Mouse (Mus musculus): ENCODE data around the gene Foxn1. TPM values are rescaled to one million over a fixed set of nuclear protein-coding genes. Genes with fewer than 3 reads are reported as not detected.

Foxn1 gene
- polyA plus RNA-seq, 1 experiment: not detected

DNA sequence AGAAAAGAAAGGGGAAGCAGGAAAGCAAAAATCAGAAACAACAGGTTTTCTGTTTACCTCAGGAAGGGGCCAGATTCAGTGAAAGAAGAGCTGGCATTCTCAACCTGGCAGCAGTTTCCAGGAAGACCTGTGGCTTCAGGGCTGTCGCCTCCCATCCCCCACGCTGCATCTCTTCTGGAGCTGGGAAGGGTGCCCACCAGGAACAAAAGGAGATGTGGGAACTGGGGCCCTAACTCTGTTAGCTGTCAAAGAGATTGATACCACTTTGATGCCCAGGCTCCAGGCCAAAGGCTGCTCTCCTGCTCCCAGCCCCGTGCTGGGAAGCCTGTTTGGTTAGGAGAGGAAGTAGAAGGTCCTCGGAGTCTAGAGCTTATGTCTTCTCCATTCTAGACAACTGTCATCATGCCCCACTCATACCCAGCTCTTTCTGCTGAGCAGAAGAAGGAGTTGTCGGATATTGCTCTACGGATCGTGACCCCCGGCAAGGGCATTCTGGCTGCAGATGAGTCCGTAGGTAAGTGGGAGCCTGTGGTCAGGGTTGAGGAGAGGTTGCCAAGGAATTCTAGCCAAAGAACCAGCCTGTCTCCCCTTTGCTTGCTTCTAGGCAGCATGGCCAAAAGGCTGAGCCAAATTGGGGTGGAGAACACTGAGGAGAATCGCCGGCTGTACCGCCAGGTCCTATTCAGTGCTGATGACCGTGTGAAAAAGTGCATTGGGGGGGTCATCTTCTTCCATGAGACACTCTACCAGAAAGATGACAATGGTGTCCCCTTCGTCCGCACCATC is 62.2 kb downstream of the Foxn1 start:
- Histone ChIP-seq H3K4me1 (ENCODE audit: control insufficient read depth, insufficient read depth, low read length) (peaks cover 4% of the 10 kb centered on the region; the same call in 1 of the 2 replicates), H3K27ac (ENCODE audit: control insufficient read depth, insufficient read depth, low read depth, low read length, poor library complexity) (no peak overlapping the region)
- WGBS: 82% methylated on average over 15 of the region's 15 CpGs

DNA sequence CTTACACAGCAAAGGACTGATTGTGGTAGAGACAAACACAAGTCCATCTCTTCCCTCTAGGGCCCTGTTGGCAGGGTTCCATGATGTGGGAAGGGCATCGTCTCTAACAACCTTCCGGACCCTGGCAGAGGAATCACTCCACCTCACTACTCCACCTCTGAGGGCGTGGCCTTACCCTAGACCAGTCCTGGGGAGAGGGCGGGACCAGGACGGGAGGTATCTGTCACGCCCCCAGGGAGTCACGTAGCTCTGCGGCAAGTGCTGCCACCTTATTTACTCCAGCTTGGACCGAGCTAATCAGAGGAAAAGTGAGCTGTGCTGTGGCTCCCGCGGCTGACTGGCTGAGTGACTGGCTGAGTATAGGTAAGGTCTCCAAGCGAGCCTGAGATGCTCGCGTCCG is 63.5 kb downstream of the Foxn1 start, which contains the start of gene Aldoc:
Aldoc (plus strand) TSS at position 109 of the 400 bp plus-strand sequence.
- 6% methylated on average over 15 of the region's 15 CpGs for WGBS
- peak within 1 kb of the TSS; percentile 15 for H3K4me3 ChIP-seq (replicated peaks; ENCODE audit: control insufficient read depth, low read depth, low read length)

More for the DNA sequence above, 62.2 kb downstream of the Foxn1 start:
- no peak overlapping the region for H3K4me3 ChIP-seq (replicated peaks; ENCODE audit: control insufficient read depth, low read depth, low read length)
- no peak for TF ChIP-seq CTCF (IDR thresholded peaks at IDR 0.05; ENCODE audit: control insufficient read depth, insufficient read depth, low read length)
- TF ChIP-seq POLR2A (IDR thresholded peaks at IDR 0.05; ENCODE audit: borderline replicate concordance, control insufficient read depth, low read depth, low read length): no peak

DNA sequence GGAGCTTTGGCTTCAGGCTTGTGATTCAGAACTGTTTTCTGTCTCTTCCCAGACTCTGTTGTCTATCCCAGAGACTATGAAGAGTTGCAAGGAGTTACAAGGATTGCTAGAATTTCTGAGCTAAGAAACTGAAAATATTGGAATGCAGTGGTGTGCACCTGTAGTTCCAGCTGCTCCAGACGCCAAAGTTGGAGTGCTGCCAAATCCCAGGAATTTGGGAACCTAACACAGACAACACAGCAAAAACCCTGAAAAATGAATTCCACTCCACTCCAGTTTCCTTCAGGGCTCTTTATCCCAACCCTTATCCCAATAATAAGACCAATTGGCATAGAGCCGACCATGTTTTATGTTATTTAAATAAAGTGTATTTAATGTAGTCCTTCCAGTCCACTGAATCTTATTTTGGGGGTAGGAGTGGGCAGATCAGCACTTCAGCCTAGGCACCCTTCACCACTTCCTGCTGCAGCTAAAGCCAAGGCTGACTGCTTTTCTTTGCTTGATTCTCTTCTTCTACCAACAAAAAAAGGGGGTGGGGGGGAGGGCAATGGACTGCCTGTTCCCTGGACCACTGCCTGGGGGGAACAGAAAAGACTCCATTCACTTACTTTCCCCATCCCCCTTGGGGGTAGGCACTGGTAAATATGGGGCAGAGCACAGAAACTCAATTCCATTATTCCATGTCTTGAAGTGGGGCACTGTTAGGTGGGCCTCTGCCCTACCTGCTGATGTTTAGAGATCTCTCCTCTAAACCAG is 64.1 kb downstream of the Foxn1 start:
- Histone ChIP-seq H3K4me3 (replicated peaks; ENCODE audit: control insufficient read depth, low read depth, low read length) (no peak overlapping the region), H3K27ac (ENCODE audit: control insufficient read depth, insufficient read depth, low read depth, low read length, poor library complexity) (no peak overlapping the region), H3K4me1 (ENCODE audit: control insufficient read depth, insufficient read depth, low read length) (peaks cover 4% of the 10 kb centered on the region; the same call in 1 of the 2 replicates)
- no peak for TF ChIP-seq CTCF (IDR thresholded peaks at IDR 0.05; ENCODE audit: control insufficient read depth, insufficient read depth, low read length)
- TF ChIP-seq POLR2A (IDR thresholded peaks at IDR 0.05; ENCODE audit: borderline replicate concordance, control insufficient read depth, low read depth, low read length): no peak
- 76% methylated on average over 2 of the region's 2 CpGs for WGBS

More for the DNA sequence above, 63.5 kb downstream of the Foxn1 start, which contains the start of gene Aldoc:
- Histone ChIP-seq H3K27ac (ENCODE audit: control insufficient read depth, insufficient read depth, low read depth, low read length, poor library complexity) (no peak within 1 kb of the TSS), H3K4me1 (ENCODE audit: control insufficient read depth, insufficient read depth, low read length) (peaks cover 4% of the 10 kb centered on the region; the same call in 1 of the 2 replicates)
- TF ChIP-seq POLR2A (IDR thresholded peaks at IDR 0.05; ENCODE audit: borderline replicate concordance, control insufficient read depth, low read depth, low read length): no peak
- TF ChIP-seq CTCF (IDR thresholded peaks at IDR 0.05; ENCODE audit: control insufficient read depth, insufficient read depth, low read length): no peak

DNA sequence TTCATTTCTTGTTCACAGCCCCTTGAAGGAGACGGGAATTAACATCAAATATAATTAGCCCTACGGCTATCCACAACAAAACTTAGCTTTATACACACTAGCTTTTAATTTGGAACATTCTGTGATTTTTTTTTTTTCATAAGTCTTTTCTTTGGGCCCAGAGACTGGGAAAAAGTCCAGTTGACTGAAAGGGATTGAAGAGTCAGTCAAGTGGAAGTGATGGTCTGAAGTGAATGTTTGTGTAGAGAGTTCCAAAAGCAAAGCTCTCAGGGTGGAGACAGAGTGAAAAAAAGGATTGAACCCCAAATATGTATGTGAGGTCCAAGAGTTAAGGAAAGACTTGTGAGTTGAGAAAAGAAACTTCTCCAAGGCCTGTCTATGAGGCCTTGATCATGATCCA is 67.9 kb downstream of the Foxn1 start:
- H3K4me1 ChIP-seq (ENCODE audit: control insufficient read depth, insufficient read depth, low read length): peaks cover 4% of the 10 kb centered on the region; the same call in 1 of the 2 replicates
- WGBS: 85% methylated on average over 2 of the region's 2 CpGs
- TF ChIP-seq POLR2A (IDR thresholded peaks at IDR 0.05; ENCODE audit: borderline replicate concordance, control insufficient read depth, low read depth, low read length) (no peak), CTCF (IDR thresholded peaks at IDR 0.05; ENCODE audit: control insufficient read depth, insufficient read depth, low read length) (no peak)

DNA sequence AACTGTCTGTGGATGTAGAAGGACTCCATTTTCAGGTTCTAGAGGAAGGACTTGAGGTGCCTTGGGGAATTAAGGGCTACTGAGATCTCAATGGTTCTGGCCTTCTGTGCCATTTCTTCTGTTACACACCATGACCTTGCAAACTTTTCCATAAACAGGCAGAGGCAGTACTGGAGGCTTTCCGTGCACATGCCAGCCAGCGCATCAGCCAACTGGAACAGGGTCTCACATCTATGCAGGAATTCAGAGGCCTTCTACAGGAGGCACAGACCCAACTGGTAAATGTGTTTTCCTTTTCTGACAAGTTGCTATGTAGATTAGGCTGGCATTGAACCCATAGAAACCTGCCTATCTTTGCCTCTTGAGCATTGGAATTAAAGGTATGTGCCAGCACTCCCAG is 72.7 kb downstream of the Foxn1 start:
- Histone ChIP-seq H3K4me1 (ENCODE audit: control insufficient read depth, insufficient read depth, low read length) (no peaks in the 10 kb centered on the region), H3K4me3 (replicated peaks; ENCODE audit: control insufficient read depth, low read depth, low read length) (no peak overlapping the region), H3K27ac (ENCODE audit: control insufficient read depth, insufficient read depth, low read depth, low read length, poor library complexity) (no peak overlapping the region)
- no peak for TF ChIP-seq POLR2A (IDR thresholded peaks at IDR 0.05; ENCODE audit: borderline replicate concordance, control insufficient read depth, low read depth, low read length)
- 99% methylated on average over 2 of the region's 2 CpGs for WGBS

More for the DNA sequence above, 67.9 kb downstream of the Foxn1 start:
- Histone ChIP-seq H3K27ac (ENCODE audit: control insufficient read depth, insufficient read depth, low read depth, low read length, poor library complexity) (no peak overlapping the region), H3K4me3 (replicated peaks; ENCODE audit: control insufficient read depth, low read depth, low read length) (no peak overlapping the region)

DNA sequence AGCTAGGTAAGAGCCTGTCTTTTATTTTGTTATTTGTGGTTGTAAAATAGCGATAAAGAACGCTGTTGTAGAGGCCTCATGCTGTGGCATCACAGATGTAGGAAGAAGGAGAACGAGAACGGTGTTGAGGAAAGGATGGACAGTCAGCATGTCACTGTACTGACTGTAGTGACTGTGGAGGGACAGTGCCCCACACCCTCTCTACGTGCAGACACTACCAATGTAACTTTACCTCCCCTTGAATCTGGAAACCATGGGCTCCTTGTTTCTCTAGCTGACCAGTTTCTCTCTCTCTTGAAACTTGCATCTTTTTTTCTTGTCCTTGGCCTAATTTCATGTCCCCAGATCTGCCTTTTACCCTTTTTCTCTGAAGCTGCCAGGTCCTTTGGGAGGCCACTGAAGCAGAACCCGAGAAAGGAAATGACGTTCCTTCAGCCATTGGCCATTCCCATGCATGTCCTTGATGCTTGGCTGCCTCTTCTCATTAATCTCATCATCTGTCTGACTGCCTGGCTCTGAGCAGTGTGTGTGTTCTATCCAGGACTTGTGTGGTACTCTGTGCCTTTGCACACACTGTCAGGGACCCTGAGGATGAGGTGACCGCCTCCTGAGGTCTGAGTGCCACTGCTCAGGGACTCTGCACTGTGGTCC is 75.4 kb downstream of the Foxn1 start:
- WGBS: 94% methylated on average over 8 of the region's 8 CpGs
- TF ChIP-seq CTCF (IDR thresholded peaks at IDR 0.05; ENCODE audit: control insufficient read depth, insufficient read depth, low read length) (no peak), POLR2A (IDR thresholded peaks at IDR 0.05; ENCODE audit: borderline replicate concordance, control insufficient read depth, low read depth, low read length) (no peak)
- Histone ChIP-seq H3K4me1 (ENCODE audit: control insufficient read depth, insufficient read depth, low read length) (no peaks in the 10 kb centered on the region), H3K4me3 (replicated peaks; ENCODE audit: control insufficient read depth, low read depth, low read length) (no peak overlapping the region), H3K27ac (ENCODE audit: control insufficient read depth, insufficient read depth, low read depth, low read length, poor library complexity) (no peak overlapping the region)

Other genes with a start within 250 kb of the Foxn1 start
- 20.6 and 30.0 TPM in 2 replicates for gene Traf4, start 221.0 kb downstream of the Foxn1 start, polyA plus RNA-seq (2011; ENCODE audit: insufficient read depth, insufficient read length, low replicate concordance, missing spikeins)
- 10.4 and 17.8 TPM in 2 replicates for gene Nek8, start 209.9 kb downstream of the Foxn1 start, polyA plus RNA-seq (2011; ENCODE audit: insufficient read depth, insufficient read length, low replicate concordance, missing spikeins)
- gene Tlcd1, start 209.8 kb downstream of the Foxn1 start, polyA plus RNA-seq (2011; ENCODE audit: insufficient read depth, insufficient read length, low replicate concordance, missing spikeins): 48.0 and 66.6 TPM in 2 replicates
- gene Rpl23a, start 203.0 kb downstream of the Foxn1 start, polyA plus RNA-seq (2011; ENCODE audit: insufficient read depth, insufficient read length, low replicate concordance, missing spikeins): 181 and 299 TPM in 2 replicates
- gene Rab34, start 198.1 kb downstream of the Foxn1 start, polyA plus RNA-seq (2011; ENCODE audit: insufficient read depth, insufficient read length, low replicate concordance, missing spikeins): 5.2 and 8.6 TPM in 2 replicates
- gene Proca1, start 193.2 kb downstream of the Foxn1 start, polyA plus RNA-seq (2011; ENCODE audit: insufficient read depth, insufficient read length, low replicate concordance, missing spikeins): 2.6 and 3.3 TPM in 2 replicates
- 47.7 and 67.8 TPM in 2 replicates for gene Sdf2, start 140.8 kb downstream of the Foxn1 start, polyA plus RNA-seq (2011; ENCODE audit: insufficient read depth, insufficient read length, low replicate concordance, missing spikeins)
- 15.1 and 30.7 TPM in 2 replicates for gene Supt6, start 140.6 kb downstream of the Foxn1 start, polyA plus RNA-seq (2011; ENCODE audit: insufficient read depth, insufficient read length, low replicate concordance, missing spikeins)
- gene 2610507B11Rik, start 124.8 kb downstream of the Foxn1 start, polyA plus RNA-seq (2011; ENCODE audit: insufficient read depth, insufficient read length, low replicate concordance, missing spikeins): 25.9 and 50.3 TPM in 2 replicates
- 2.4 and 3.9 TPM in 2 replicates for gene BC030499, start 95.7 kb downstream of the Foxn1 start, polyA plus RNA-seq (2011; ENCODE audit: insufficient read depth, insufficient read length, low replicate concordance, missing spikeins)
- 70.4 and 91.6 TPM in 2 replicates for gene Spag5, start 85.0 kb downstream of the Foxn1 start, polyA plus RNA-seq (2011; ENCODE audit: insufficient read depth, insufficient read length, low replicate concordance, missing spikeins)
- gene Aldoc, start 63.6 kb downstream of the Foxn1 start, polyA plus RNA-seq (2011; ENCODE audit: insufficient read depth, insufficient read length, low replicate concordance, missing spikeins): 2.9 and 8.4 TPM in 2 replicates
- 7.3 and 16.7 TPM in 2 replicates for gene Pigs, start 58.1 kb downstream of the Foxn1 start, polyA plus RNA-seq (2011; ENCODE audit: insufficient read depth, insufficient read length, low replicate concordance, missing spikeins)
- gene Unc119, start 43.1 kb downstream of the Foxn1 start, polyA plus RNA-seq (2011; ENCODE audit: insufficient read depth, insufficient read length, low replicate concordance, missing spikeins): 35.6 and 71.9 TPM in 2 replicates
- not detected in 2 replicates for gene Slc13a2, start 35.7 kb upstream of the Foxn1 start, polyA plus RNA-seq (2011; ENCODE audit: insufficient read depth, insufficient read length, low replicate concordance, missing spikeins)
- 1.6 TPM in 1 of 2 replicates, not detected in the other for gene Slc46a1, start 79.1 kb upstream of the Foxn1 start, polyA plus RNA-seq (2011; ENCODE audit: insufficient read depth, insufficient read length, low replicate concordance, missing spikeins)
- not detected in 2 replicates for gene Sarm1, start 111.2 kb upstream of the Foxn1 start, polyA plus RNA-seq (2011; ENCODE audit: insufficient read depth, insufficient read length, low replicate concordance, missing spikeins)
- 6.2 and 19.7 TPM in 2 replicates for gene Vtn, start 112.5 kb upstream of the Foxn1 start, polyA plus RNA-seq (2011; ENCODE audit: insufficient read depth, insufficient read length, low replicate concordance, missing spikeins)
- not detected in 2 replicates for gene Sebox, start 116.9 kb upstream of the Foxn1 start, polyA plus RNA-seq (2011; ENCODE audit: insufficient read depth, insufficient read length, low replicate concordance, missing spikeins)
- gene Tmem199, start 125.6 kb upstream of the Foxn1 start, polyA plus RNA-seq (2011; ENCODE audit: insufficient read depth, insufficient read length, low replicate concordance, missing spikeins): 6.5 and 16.5 TPM in 2 replicates
- gene Poldip2, start 125.6 kb upstream of the Foxn1 start, polyA plus RNA-seq (2011; ENCODE audit: insufficient read depth, insufficient read length, low replicate concordance, missing spikeins): 14.2 and 19.0 TPM in 2 replicates
- gene Tnfaip1, start 149.8 kb upstream of the Foxn1 start, polyA plus RNA-seq (2011; ENCODE audit: insufficient read depth, insufficient read length, low replicate concordance, missing spikeins): 5.4 and 11.7 TPM in 2 replicates
- gene Ift20, start 149.8 kb upstream of the Foxn1 start, polyA plus RNA-seq (2011; ENCODE audit: insufficient read depth, insufficient read length, low replicate concordance, missing spikeins): 28.2 and 42.1 TPM in 2 replicates
- gene Tmem97, start 164.2 kb upstream of the Foxn1 start, polyA plus RNA-seq (2011; ENCODE audit: insufficient read depth, insufficient read length, low replicate concordance, missing spikeins): 16.1 and 27.3 TPM in 2 replicates

All from bone marrow, adult 2 months (tissue).